Mouse (Mus musculus): Measurements from ENCODE around the gene Vamp1.

Vamp1 gene

DNA sequence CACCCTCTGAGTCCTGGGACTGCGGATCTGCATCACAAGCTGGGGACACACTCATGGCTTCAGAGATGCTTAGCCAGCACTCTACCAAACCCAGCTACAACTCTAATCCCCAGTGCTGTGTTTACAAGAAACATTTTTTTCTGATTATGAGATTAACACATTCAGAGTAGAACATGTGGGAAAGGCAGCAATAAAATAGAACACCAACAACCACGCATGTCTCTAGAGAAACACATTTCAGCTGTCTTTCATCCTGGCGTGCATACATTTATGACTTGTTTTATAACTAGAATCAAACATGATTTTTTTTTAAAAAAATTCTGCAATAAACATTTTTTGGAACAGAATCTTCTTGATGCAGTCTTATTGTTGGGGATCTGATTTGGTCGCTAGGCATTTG, 71.6 kb downstream of the Vamp1 start:
- DNase-seq (ENCODE audit: low spot score in 2 of 2) = no peak

- DNase-seq (ENCODE audit: low spot score in 2 of 2) = no peak
Measured at GRCm38 (mm10) chr6:125288730-125289129, 73.4 kb downstream of the Vamp1 start.

DNA sequence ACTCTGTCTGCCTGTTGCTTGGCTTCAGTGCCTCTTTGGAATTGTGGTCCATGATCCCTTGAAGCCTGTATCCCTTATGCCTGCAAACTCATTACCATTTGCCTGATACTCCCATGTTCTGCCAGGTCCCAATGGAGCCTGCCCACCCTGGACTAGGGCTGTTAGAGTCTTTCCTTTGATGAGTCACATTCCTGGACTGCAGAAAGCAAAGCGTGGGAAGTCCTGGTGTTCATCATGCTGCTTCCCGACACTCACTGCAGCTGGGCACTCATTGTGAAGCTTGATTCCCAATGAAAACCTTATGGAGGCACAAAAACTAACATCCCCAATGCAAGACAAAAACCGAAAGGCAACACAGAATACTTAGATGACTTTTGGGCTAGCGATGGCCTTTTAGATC, 76.0 kb downstream of the Vamp1 start:
- DNase-seq (ENCODE audit: low spot score in 2 of 2) = no peak

- no peak for DNase-seq (ENCODE audit: low spot score in 2 of 2)
Measured at GRCm38 (mm10) chr6:125292256-125292655, 76.9 kb downstream of the Vamp1 start.

DNA sequence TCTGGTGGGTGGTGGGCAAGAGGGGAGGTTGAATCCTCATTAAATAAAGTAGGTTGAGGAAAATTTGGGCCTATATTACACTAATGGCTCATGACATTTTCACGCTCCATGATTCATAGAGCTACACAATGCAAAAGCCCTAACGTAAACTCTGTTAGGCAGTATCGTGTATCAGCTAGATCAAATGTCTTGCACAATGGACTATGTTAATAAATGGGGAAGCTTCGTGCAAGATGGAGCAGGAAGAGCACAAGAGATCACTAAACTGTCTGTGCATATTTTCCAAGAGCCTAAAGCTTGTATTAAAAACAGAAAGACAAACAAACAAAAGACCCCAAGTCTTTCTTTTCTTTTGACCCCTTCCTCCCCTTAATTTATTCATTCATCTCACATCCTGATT, 78.7 kb downstream of the Vamp1 start:
- no peak for DNase-seq (ENCODE audit: low spot score in 2 of 2)
